Mouse (Mus musculus) intestine, embryonic 14.5 days (tissue): Measurements from ENCODE around the gene Lamtor2. TPM values are rescaled to one million over a fixed set of nuclear protein-coding genes. Genes with fewer than 3 reads are reported as not detected.

ENCODE experiments used
- ATAC-seq: fragments of 200-750 bp; cut with Nextera tagmentation; replicated peaks from 2 replicates; pipeline ENCODE4 v1.8.0; 2017; ENCODE audit warnings: low read depth, moderate number of reproducible peaks, moderate TSS enrichment, moderate library complexity; ENCODE audit not compliant: low FRiP score, low TSS enrichment
- DNase-seq: peaks from one replicate; pipeline ENCODE4 v3.0.0-alpha.2; 2018; ENCODE audit warnings: low spot score
- H3K27ac ChIP-seq: fragments of 300-500 bp; sonication (generic); 2 replicates; pipeline ENCODE4 v1.5.1; 2014; ENCODE audit warnings: low read depth, mild to moderate bottlenecking, control low read depth
- H3K27me3 ChIP-seq: fragments of 300-500 bp; sonication (generic); replicated peaks from 2 replicates; pipeline ENCODE4 v1.6.1; 2014; ENCODE audit warnings: low read length, control low read depth; ENCODE audit not compliant: control insufficient read depth, insufficient read depth
- H3K36me3 ChIP-seq: fragments of 300-500 bp; sonication (generic); 2 replicates; pipeline ENCODE4 v1.6.1; 2014; ENCODE audit warnings: low read length, control low read depth; ENCODE audit not compliant: control insufficient read depth, insufficient read depth
- H3K4me1 ChIP-seq: fragments of 300-500 bp; sonication (generic); replicated peaks from 2 replicates; pipeline ENCODE4 v1.6.1; 2014; ENCODE audit warnings: low read length, control low read depth, mixed read lengths; ENCODE audit not compliant: control insufficient read depth, insufficient read depth
- H3K4me2 ChIP-seq: fragments of 300-500 bp; sonication (generic); 2 replicates; pipeline ENCODE4 v1.6.1; 2014; ENCODE audit warnings: low read length
- H3K4me3 ChIP-seq: fragments of 300-500 bp; sonication (generic); 2 replicates; pipeline ENCODE4 v1.5.1; 2014; ENCODE audit warnings: low read depth, low read length, control low read depth, mixed read lengths
- H3K9ac ChIP-seq: fragments of 300-500 bp; sonication (generic); 2 replicates; pipeline ENCODE4 v1.6.1; 2014; ENCODE audit warnings: mild to moderate bottlenecking, low read length
- H3K9me3 ChIP-seq: fragments of 300-500 bp; sonication (generic); 2 replicates; pipeline ENCODE4 v1.6.1; 2016; ENCODE audit warnings: low read length, control low read depth; ENCODE audit not compliant: control insufficient read depth
- WGBS: fragments of 180-500 bp; shearing (Covaris S2); extraction: QIAGEN DNeasy Blood & Tissue Kit; methylation state at CpG from one replicate; pipeline ENCODE4 v1.1.7; 2014; 5-methylcytosine and 5-hydroxymethylcytosine counted together
- polyA plus RNA-seq: library from polyadenylated mRNA; unstranded; fragments of >200 nt; fragmentation: Nextera tagmentation; extraction: Ambion mirVana; gene quantifications from 2 replicates; pipeline ENCODE4 v1.2.1, GENCODE M21; 2014

The Lamtor2 gene
- polyA plus RNA-seq, 1 experiment from 2014 or later = 98.9 TPM

DNA sequence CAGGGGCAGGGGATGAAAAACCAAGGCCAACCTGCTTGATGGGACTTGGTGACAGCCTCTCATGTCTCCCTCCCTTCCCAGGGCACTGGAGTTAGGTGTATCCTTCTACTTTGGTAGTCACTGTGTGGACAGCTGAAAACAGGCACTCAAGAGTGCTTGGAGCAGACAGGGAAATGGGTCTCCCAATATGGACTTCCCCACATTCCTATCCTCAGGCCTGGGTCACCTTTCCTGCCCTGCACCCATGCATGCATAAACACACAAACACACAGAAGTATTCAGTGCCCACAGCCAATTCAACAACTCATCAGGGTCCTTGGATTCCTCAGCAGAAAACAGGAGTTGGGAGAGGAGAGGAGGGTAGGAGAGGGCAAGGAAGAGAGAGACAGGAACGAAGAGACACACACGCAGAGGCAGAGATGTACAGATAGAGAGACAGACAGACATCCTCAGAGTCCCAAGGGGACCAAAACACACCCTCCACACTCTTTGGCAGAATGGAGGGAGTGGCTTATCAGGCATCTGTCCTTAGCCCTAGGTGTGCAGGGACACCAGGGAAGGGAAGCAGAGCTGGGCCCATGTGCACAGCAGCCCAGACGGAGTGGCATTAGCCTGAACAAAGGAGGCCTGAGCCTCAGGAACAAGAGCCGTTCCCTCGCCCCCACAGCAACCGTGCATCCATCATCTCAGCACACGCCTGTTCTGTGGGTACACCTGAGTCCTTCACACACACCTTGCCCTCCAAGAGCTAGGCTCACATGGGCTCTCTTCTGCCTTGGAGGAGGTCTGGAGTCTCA, 23.5 kb downstream of the Lamtor2 start:
- Histone ChIP-seq H3K36me3 (peaks cover 11% of the 10 kb centered on the region), H3K4me1 (peaks cover 48% of the 10 kb centered on the region), H3K4me3 (peak overlapping the region; percentile 97), H3K9me3 (no peaks in the 10 kb centered on the region), H3K27ac (peak overlapping the region; percentile 97; the same call in 1 of the 2 replicates), H3K9ac (peak overlapping the region; percentile 96), H3K4me2 (peak overlapping the region; percentile 96), H3K27me3 (no peaks in the 10 kb centered on the region)
- ATAC-seq = no peak
- DNase-seq = no peak
- 33% methylated on average over 7 of the region's 7 CpGs for WGBS

DNA sequence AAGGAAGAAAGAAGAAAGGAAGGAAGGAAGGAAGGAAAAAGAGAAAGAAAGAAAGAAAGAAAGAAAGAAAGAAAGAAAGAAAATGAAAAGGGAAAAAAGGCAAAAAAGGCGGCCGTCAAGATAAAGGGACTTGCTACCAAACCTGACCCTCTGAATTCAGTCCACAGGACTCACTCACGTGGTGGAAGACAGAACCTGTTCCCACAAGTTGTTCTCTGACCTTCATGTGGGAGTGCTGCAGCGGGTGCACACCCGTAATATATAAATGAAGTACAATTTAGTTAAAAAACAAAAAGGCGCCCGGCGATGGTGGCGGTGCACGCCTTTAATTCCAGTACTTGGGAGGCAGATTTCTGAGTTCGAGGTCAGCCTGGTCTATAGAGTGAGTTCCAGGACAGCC, 24.2 kb downstream of the Lamtor2 start:
- Histone ChIP-seq H3K9me3 (no peaks in the 10 kb centered on the region), H3K27me3 (no peaks in the 10 kb centered on the region), H3K36me3 (peaks cover 13% of the 10 kb centered on the region), H3K4me2 (no peak overlapping the region), H3K9ac (no peak overlapping the region), H3K4me1 (peaks cover 40% of the 10 kb centered on the region), H3K4me3 (no peak overlapping the region), H3K27ac (no peak overlapping the region)
- DNase-seq (no peak), ATAC-seq (no peak)
- WGBS = 85% methylated on average over 11 of the region's 11 CpGs

DNA sequence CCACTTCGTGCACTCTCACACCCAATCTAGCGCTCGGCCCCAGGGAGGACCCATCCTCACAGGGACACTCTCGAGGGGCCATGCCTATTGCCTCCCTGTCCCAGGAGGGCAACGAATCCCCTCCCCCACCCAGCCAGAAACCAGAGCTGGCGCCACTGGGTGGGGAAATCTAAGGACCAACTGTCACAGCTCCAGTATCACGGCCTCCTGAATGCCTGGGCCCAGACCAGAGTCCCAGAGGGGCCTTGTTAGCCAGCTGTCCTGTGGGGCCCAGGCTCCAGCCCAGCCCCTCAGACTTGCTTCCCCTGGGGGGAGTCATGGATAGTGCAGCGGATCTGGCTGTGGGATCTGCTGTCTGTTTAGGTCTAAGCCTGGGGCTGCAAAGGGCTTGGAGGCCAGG, 25.3 kb downstream of the Lamtor2 start:
- Histone ChIP-seq H3K9ac (0 out of 2 replicates have a peak overlapping the region, but pooled peaks have one; percentile 7), H3K4me2 (peak overlapping the region; percentile 3; the same call in 1 of the 2 replicates), H3K36me3 (peaks cover 13% of the 10 kb centered on the region), H3K4me1 (peaks cover 40% of the 10 kb centered on the region), H3K4me3 (no peak overlapping the region), H3K27me3 (no peaks in the 10 kb centered on the region), H3K9me3 (no peaks in the 10 kb centered on the region), H3K27ac (no peak overlapping the region)
- ATAC-seq (no peak), DNase-seq (no peak)
- WGBS = 41% methylated on average over 8 of the region's 8 CpGs

GRCm38 (mm10) chr3:88526157-88527131, 26.4 kb downstream of the Lamtor2 start:
- H3K4me3 ChIP-seq = no peak overlapping the region
- ATAC-seq = peak; percentile 71
- peaks cover 40% of the 10 kb centered on the region for H3K4me1 ChIP-seq
- WGBS = 32% methylated on average over 17 of the region's 17 CpGs
- peaks cover 13% of the 10 kb centered on the region for H3K36me3 ChIP-seq
- no peaks in the 10 kb centered on the region for H3K9me3 ChIP-seq
- H3K9ac ChIP-seq = no peak overlapping the region
- peak; percentile 96 for DNase-seq
- no peaks in the 10 kb centered on the region for H3K27me3 ChIP-seq
- H3K27ac ChIP-seq = no peak overlapping the region
- H3K4me2 ChIP-seq = peak overlapping the region; percentile 23; the same call in 1 of the 2 replicates

- H3K27ac ChIP-seq = no peak overlapping the region
- 84% methylated on average over 5 of the region's 5 CpGs for WGBS
- H3K9ac ChIP-seq = no peak overlapping the region
- no peaks in the 10 kb centered on the region for H3K9me3 ChIP-seq
- no peak overlapping the region for H3K4me3 ChIP-seq
- H3K4me2 ChIP-seq = no peak overlapping the region
- H3K36me3 ChIP-seq = peaks cover 13% of the 10 kb centered on the region
- no peaks in the 10 kb centered on the region for H3K27me3 ChIP-seq
- DNase-seq (no peak), ATAC-seq (no peak)
- H3K4me1 ChIP-seq = peaks cover 34% of the 10 kb centered on the region
These were observed 27.9 kb downstream of the Lamtor2 start for GRCm38 (mm10) chr3:88525021-88525420.

DNA sequence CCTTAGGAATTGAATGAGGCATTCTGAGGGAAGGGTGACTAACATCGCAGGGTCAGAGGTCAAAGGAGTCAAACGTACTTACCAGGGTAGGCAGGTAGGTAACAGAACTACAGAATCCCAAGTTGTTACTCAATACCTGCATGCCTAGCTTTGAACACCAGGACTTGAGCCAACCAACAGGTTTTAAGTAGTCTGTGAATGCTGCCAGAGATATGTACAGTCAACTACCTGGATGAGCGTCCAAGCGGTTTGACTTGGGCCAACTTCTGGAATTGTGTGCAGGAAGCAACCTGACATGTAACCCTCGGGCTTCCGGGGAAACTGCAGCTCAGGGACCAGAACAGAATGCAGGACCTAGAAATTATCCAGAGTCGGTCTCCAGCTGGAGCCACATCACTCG, 29.8 kb downstream of the Lamtor2 start:
- ATAC-seq = no peak
- DNase-seq = no peak
- 85% methylated on average over 8 of the region's 8 CpGs for WGBS

GRCm38 (mm10) chr3:88521803-88522331, 31.0 kb downstream of the Lamtor2 start:
- Histone ChIP-seq H3K4me1 (0 out of 2 replicates have a peak, but pooled peaks cover 12% of the 10 kb centered on the region), H3K9ac (no peak overlapping the region), H3K4me3 (no peak overlapping the region), H3K9me3 (no peaks in the 10 kb centered on the region), H3K27ac (no peak overlapping the region), H3K27me3 (no peaks in the 10 kb centered on the region), H3K36me3 (peaks cover 13% of the 10 kb centered on the region), H3K4me2 (no peak overlapping the region)
- WGBS = 36% methylated on average over 9 of the region's 9 CpGs
- ATAC-seq = peak; percentile 59; the same call in 1 of the 2 replicates
- DNase-seq = peak; percentile 87

More for the DNA sequence above, 29.8 kb downstream of the Lamtor2 start:
- Histone ChIP-seq H3K4me3 (no peak overlapping the region), H3K27me3 (no peaks in the 10 kb centered on the region), H3K4me2 (no peak overlapping the region), H3K9ac (no peak overlapping the region), H3K4me1 (peaks cover 19% of the 10 kb centered on the region), H3K36me3 (peaks cover 13% of the 10 kb centered on the region), H3K27ac (no peak overlapping the region), H3K9me3 (no peaks in the 10 kb centered on the region)

DNA sequence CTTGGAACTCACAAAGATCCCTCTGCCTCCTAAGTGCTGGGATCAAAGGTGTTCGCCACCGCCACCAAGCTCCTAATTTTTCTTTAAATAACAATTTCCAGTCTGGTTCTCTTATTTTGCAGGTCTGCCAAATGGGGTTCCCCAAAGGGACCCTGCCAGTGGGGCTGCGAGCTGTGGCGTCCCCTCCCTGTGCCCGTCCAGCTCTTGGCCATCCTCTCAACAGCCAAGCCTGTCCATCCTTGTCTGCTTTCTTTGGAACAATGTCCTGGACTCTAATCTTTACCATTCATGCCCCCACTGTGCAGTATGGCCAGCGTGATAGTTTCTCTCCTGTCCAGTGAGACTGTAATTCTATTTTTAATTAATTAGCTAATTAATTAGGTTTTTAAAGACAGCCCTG, 31.7 kb downstream of the Lamtor2 start:
- Histone ChIP-seq H3K27me3 (no peaks in the 10 kb centered on the region), H3K9ac (no peak overlapping the region), H3K9me3 (no peaks in the 10 kb centered on the region), H3K27ac (no peak overlapping the region), H3K4me3 (no peak overlapping the region), H3K36me3 (peaks cover 13% of the 10 kb centered on the region), H3K4me1 (0 out of 2 replicates have a peak, but pooled peaks cover 6% of the 10 kb centered on the region), H3K4me2 (no peak overlapping the region)
- 94% methylated on average over 6 of the region's 6 CpGs for WGBS
- ATAC-seq (no peak), DNase-seq (no peak)
